Mouse (Mus musculus) ES-E14 (cell line): ENCODE results near the gene Sdk2. TPM values are rescaled to one million over a fixed set of nuclear protein-coding genes. Genes with fewer than 3 reads are reported as not detected.

Experiments used
- DNase-seq: peaks from one replicate; pipeline ENCODE4 v3.0.0-alpha.2; 2013; ENCODE audit warnings: low read depth, low spot score
- H3K27ac ChIP-seq: 2 replicates; pipeline ENCODE4 v1.5.1; 2012; ENCODE audit warnings: low read depth, mild to moderate bottlenecking, low read length, moderate library complexity, mixed read lengths; ENCODE audit not compliant: poor library complexity, insufficient read depth, severe bottlenecking
- H3K36me3 ChIP-seq: 2 replicates; pipeline ENCODE4 v1.6.1; 2012; ENCODE audit warnings: mild to moderate bottlenecking, low read length, moderate library complexity, mixed read lengths; ENCODE audit not compliant: control insufficient read depth, poor library complexity, insufficient read depth, severe bottlenecking
- H3K4me1 ChIP-seq, 2 experiments: fragments of 150-350 bp in 1 of 2; sonication (generic) in 1 of 2; 2 replicates each; pipeline ENCODE4 v1.6.1; 2012; ENCODE audit warnings: low read length in 2 of 2, mild to moderate bottlenecking in 1 of 2, mixed read lengths in 1 of 2; ENCODE audit not compliant: control insufficient read depth in 2 of 2, insufficient read depth in 2 of 2, poor library complexity in 1 of 2
- H3K4me3 ChIP-seq, 2 experiments: fragments of 150-350 bp in 1 of 2; sonication (generic) in 1 of 2; 2 replicates each; pipeline ENCODE4 v1.5.1; 2012; ENCODE audit warnings: low read length in 2 of 2, low read depth in 1 of 2, mild to moderate bottlenecking in 1 of 2, mixed read lengths in 1 of 2; ENCODE audit not compliant: insufficient read depth in 1 of 2, poor library complexity in 1 of 2, severe bottlenecking in 1 of 2
- H3K9ac ChIP-seq: 2 replicates; pipeline ENCODE4 v1.6.1; 2012; ENCODE audit warnings: low read depth, mild to moderate bottlenecking, low read length, mixed read lengths; ENCODE audit not compliant: poor library complexity, insufficient read depth, severe bottlenecking
- H3K9me3 ChIP-seq: fragments of 150-350 bp; sonication (generic); 2 replicates; pipeline ENCODE4 v1.6.1; 2012; ENCODE audit warnings: low read depth, mild to moderate bottlenecking, low read length; ENCODE audit not compliant: control insufficient read depth, insufficient read depth
- CHD2 ChIP-seq: IDR thresholded peaks from 2 replicates; pipeline ENCODE4 v1.6.1; 2014; ENCODE audit warnings: mild to moderate bottlenecking, low read depth, low read length, inconsistent platforms
- HCFC1 ChIP-seq: IDR thresholded peaks from 2 replicates; pipeline ENCODE4 v1.6.1; 2012; ENCODE audit warnings: low read length, inconsistent platforms, borderline replicate concordance; ENCODE audit not compliant: insufficient read depth
- MAFK ChIP-seq: IDR thresholded peaks from 2 replicates; pipeline ENCODE4 v1.6.1; 2014; ENCODE audit warnings: mild to moderate bottlenecking, low read depth, low read length, inconsistent platforms; ENCODE audit not compliant: insufficient read depth
- ZC3H11A ChIP-seq: IDR thresholded peaks from 2 replicates; pipeline ENCODE4 v1.6.1; 2012; ENCODE audit warnings: low read depth, mild to moderate bottlenecking, inconsistent platforms, low read length, borderline replicate concordance
- ZNF384 ChIP-seq: IDR thresholded peaks from 2 replicates; pipeline ENCODE4 v1.6.1; 2012; ENCODE audit warnings: low read depth, low read length, inconsistent platforms
- in situ Hi-C, 2 experiments: fragments of 600-800 bp; cut with MboI; formaldehyde crosslinking; loops; one replicate each; pipeline ENCODE4 v1.15.1; 2025; ENCODE audit warnings: low sequenced_read_pairs in 2 of 2, inconsistent platforms in 1 of 2; ENCODE audit not compliant: unreplicated experiment in 2 of 2
- total RNA-seq: library from RNA; depleted of rRNA; stranded (reverse); fragments of 300-350 nt; gene quantifications from 2 replicates; pipeline ENCODE4 v1.2.3, GENCODE M21; 2012

The Sdk2 gene
- total RNA-seq, 1 experiment: 2.0 TPM

GRCm38 (mm10) chr11:113798011-113798410, 268.8 kb downstream of the Sdk2 start:
- TF ChIP-seq HCFC1: no peak
- no peak for TF ChIP-seq MAFK
- no peak for TF ChIP-seq ZNF384
- TF ChIP-seq ZC3H11A: no peak
- no peak for TF ChIP-seq CHD2
- H3K36me3 ChIP-seq: no peaks in the 10 kb centered on the region
- no peak for DNase-seq
- no peak overlapping the region for H3K27ac ChIP-seq
- no peak overlapping the region for H3K4me3 ChIP-seq
- in situ Hi-C loops: no loop called here
- H3K9me3 ChIP-seq: no peaks in the 10 kb centered on the region
- peaks cover 0 to 13% of the 10 kb centered on the region in 2 experiments; a peak in 2 of 4 replicates for H3K4me1 ChIP-seq
- no peak overlapping the region for H3K9ac ChIP-seq

GRCm38 (mm10) chr11:113797014-113797983, 269.5 kb downstream of the Sdk2 start:
- no peak for TF ChIP-seq MAFK
- TF ChIP-seq ZNF384: no peak
- no peak for TF ChIP-seq CHD2
- no peak for TF ChIP-seq HCFC1
- TF ChIP-seq ZC3H11A: no peak
- H3K36me3 ChIP-seq: no peaks in the 10 kb centered on the region
- peaks cover 0 to 9% of the 10 kb centered on the region in 2 experiments; a peak in 2 of 4 replicates for H3K4me1 ChIP-seq
- H3K27ac ChIP-seq: no peak overlapping the region
- DNase-seq: no peak
- H3K4me3 ChIP-seq: no peak overlapping the region
- no peaks in the 10 kb centered on the region for H3K9me3 ChIP-seq
- in situ Hi-C loops: no loop called here
- no peak overlapping the region for H3K9ac ChIP-seq

GRCm38 (mm10) chr11:113795846-113796245, 271.0 kb downstream of the Sdk2 start:
- no peak overlapping the region for H3K27ac ChIP-seq
- TF ChIP-seq ZNF384: no peak
- no peak for TF ChIP-seq ZC3H11A
- no peak for TF ChIP-seq CHD2
- TF ChIP-seq HCFC1: no peak
- no peak for TF ChIP-seq MAFK
- in situ Hi-C loops: no loop called here
- H3K9ac ChIP-seq: no peak overlapping the region
- no peak overlapping the region for H3K4me3 ChIP-seq
- DNase-seq: no peak
- no peaks in the 10 kb centered on the region for H3K9me3 ChIP-seq
- peaks cover 2 to 15% of the 10 kb centered on the region in 2 experiments; a peak in 2 of 4 replicates for H3K4me1 ChIP-seq
- no peaks in the 10 kb centered on the region for H3K36me3 ChIP-seq

- Histone ChIP-seq H3K9ac (no peak overlapping the region), H3K4me1 (peaks cover 5 to 20% of the 10 kb centered on the region in 2 experiments; a peak in 3 of 4 replicates), H3K27ac (no peak overlapping the region; the same call in 1 of the 2 replicates), H3K4me3 (no peak overlapping the region), H3K9me3 (no peaks in the 10 kb centered on the region), H3K36me3 (no peaks in the 10 kb centered on the region)
- no peak for DNase-seq
- TF ChIP-seq MAFK (no peak), HCFC1 (no peak), ZC3H11A (no peak), ZNF384 (no peak), CHD2 (no peak)
- in situ Hi-C loops: no loop called here
Observed at GRCm38 (mm10) chr11:113791357-113792215, 275.3 kb downstream of the Sdk2 start.
